Mouse (Mus musculus): ENCODE measurements around the gene Tmem203.

DNA sequence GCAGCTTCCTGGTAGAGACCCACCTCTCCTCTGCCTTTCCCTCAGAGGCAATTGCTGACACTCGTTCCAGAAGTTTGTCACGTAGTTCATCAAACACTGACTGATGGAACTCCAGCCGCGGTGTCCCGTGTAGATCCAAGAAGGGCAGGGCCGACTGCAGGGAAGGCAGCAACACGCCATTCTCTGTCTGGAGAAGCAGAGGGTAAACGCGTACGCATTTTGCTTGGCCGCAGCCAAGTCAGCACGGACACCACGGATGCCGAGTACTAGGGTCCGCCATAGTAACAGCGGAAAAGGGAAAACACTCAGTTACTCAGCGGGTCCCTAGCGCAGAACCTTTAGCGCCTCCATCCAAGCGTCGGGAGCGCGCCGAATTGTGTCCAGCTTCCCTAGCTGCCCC lies 44.6 kb upstream of the Tmem203 start:
- TF ChIP-seq FLI1 (IDR thresholded peaks at IDR 0.05; ENCODE audit: low read length) (no peak), GATA1 (IDR thresholded peaks at IDR 0.05; ENCODE audit: borderline replicate concordance, low read length) (no peak)
